Mouse (Mus musculus) spleen, embryonic (tissue): ENCODE data around the gene Zfp868.
"Not testable (repeated sequence)": the region's sequence is repeated elsewhere in the genome, so short reads cannot be mapped to it uniquely, and the experiment has no call there.

Experiments used
- CTCF ChIA-PET: fragments of 350-600 bp; sonication (Branson Sonifier 250); formaldehyde crosslinking; loops from one replicate; lab custom pipeline; 2022; lab: Charles Lee

Gene Zfp868

GRCm38 (mm10) chr8:69625095-69625789 lies at the start of gene Zfp868:
Zfp868 (minus strand) TSS chr8:69625548.
- CTCF ChIA-PET, result interaction anchor here (0.6 to 0.8 kb wide), 2 partner anchors 28 to 231 kb away, joined by 3 read pairs; no protein-coding TSS in a partner anchor

GRCm38 (mm10) chr8:69665051-69665450 lies 39.7 kb upstream of the Zfp868 start:
- CTCF ChIA-PET, result not testable (repeated sequence)

GRCm38 (mm10) chr8:69661294-69661693 lies 35.9 kb upstream of the Zfp868 start:
- CTCF ChIA-PET, result no interaction called here

- CTCF ChIA-PET, result no interaction called here
Observed at GRCm38 (mm10) chr8:69654358-69654981, 29.1 kb upstream of the Zfp868 start, which contains the start of gene Zfp964. Zfp964 (plus strand) TSS chr8:69654479.

- CTCF ChIA-PET, result no interaction called here
Observed at GRCm38 (mm10) chr8:69653808-69654357, 28.5 kb upstream of the Zfp868 start.

GRCm38 (mm10) chr8:69618078-69618477 lies 7.3 kb downstream of the Zfp868 start:
- CTCF ChIA-PET, result no interaction called here

GRCm38 (mm10) chr8:69614687-69615086 lies 10.7 kb downstream of the Zfp868 start:
- CTCF ChIA-PET, result interaction anchor here (0.5 to 0.6 kb wide), 2 partner anchors 285 to 403 kb away, joined by 3 to 4 read pairs; no protein-coding TSS in a partner anchor

GRCm38 (mm10) chr8:69597598-69597997 lies 27.8 kb downstream of the Zfp868 start:
- CTCF ChIA-PET, result not testable (repeated sequence)

- CTCF ChIA-PET, result no interaction called here
Observed at GRCm38 (mm10) chr8:69584611-69585202, 40.6 kb downstream of the Zfp868 start.

- CTCF ChIA-PET, result not testable (repeated sequence)
Observed at GRCm38 (mm10) chr8:69584201-69584600, 41.1 kb downstream of the Zfp868 start.
